Mouse (Mus musculus) midbrain, embryonic 14.5 days (tissue): Measurements from ENCODE around the gene Msl2. TPM values are rescaled to one million over a fixed set of nuclear protein-coding genes. Genes with fewer than 3 reads are reported as not detected.

ENCODE experiments used
- ATAC-seq: fragments of 200-750 bp; cut with Nextera tagmentation; 2 replicates; pipeline ENCODE4 v1.8.0; 2017; ENCODE audit warnings: moderate number of reproducible peaks, moderate library complexity; ENCODE audit not compliant: low FRiP score, low TSS enrichment
- DNase-seq: peaks from one replicate; pipeline ENCODE4 v3.0.0-alpha.2; 2015
- H3K27ac ChIP-seq: fragments of 300-500 bp; sonication (generic); replicated peaks from 2 replicates; pipeline ENCODE4 v1.5.1; 2014; ENCODE audit warnings: mild to moderate bottlenecking, low read depth, low read length, moderate library complexity
- H3K27me3 ChIP-seq: fragments of 300-500 bp; sonication (generic); 2 replicates; pipeline ENCODE4 v1.6.1; 2014; ENCODE audit warnings: low read length, control low read depth, mixed read lengths; ENCODE audit not compliant: control insufficient read depth, insufficient read depth
- H3K36me3 ChIP-seq: fragments of 300-500 bp; sonication (generic); 2 replicates; pipeline ENCODE4 v1.6.1; 2014; ENCODE audit warnings: low read length, control low read depth; ENCODE audit not compliant: control insufficient read depth, insufficient read depth
- H3K4me1 ChIP-seq: fragments of 300-500 bp; sonication (generic); 2 replicates; pipeline ENCODE4 v1.6.1; 2014; ENCODE audit warnings: mild to moderate bottlenecking, antibody characterized with exemption, low read length, control low read depth; ENCODE audit not compliant: control insufficient read depth, insufficient read depth
- H3K4me2 ChIP-seq: fragments of 300-500 bp; sonication (generic); 2 replicates; pipeline ENCODE4 v1.6.1; 2014; ENCODE audit warnings: mild to moderate bottlenecking, low read length, moderate library complexity
- H3K4me3 ChIP-seq: fragments of 300-500 bp; sonication (generic); replicated peaks from 2 replicates; pipeline ENCODE4 v1.5.1; 2014; ENCODE audit warnings: low read depth, low read length
- H3K9ac ChIP-seq: fragments of 300-500 bp; sonication (generic); replicated peaks from 2 replicates; pipeline ENCODE4 v1.6.1; 2014; ENCODE audit warnings: mild to moderate bottlenecking, low read length, moderate library complexity
- H3K9me3 ChIP-seq: fragments of 300-500 bp; sonication (generic); 2 replicates; pipeline ENCODE4 v1.6.1; 2016; ENCODE audit warnings: low read length, control low read depth, mixed read lengths; ENCODE audit not compliant: control insufficient read depth
- WGBS: fragments of 180-500 bp; shearing (Covaris S2); extraction: QIAGEN DNeasy Blood & Tissue Kit; methylation state at CpG from one replicate; pipeline ENCODE4 v1.1.7; 2014; 5-methylcytosine and 5-hydroxymethylcytosine counted together
- polyA plus RNA-seq: library from polyadenylated mRNA; unstranded; fragments of >200 nt; fragmentation: Nextera tagmentation; extraction: Ambion mirVana; gene quantifications from 2 replicates; pipeline ENCODE4 v1.2.1, GENCODE M21; 2014

Msl2 gene
- polyA plus RNA-seq, 1 experiment from 2014 or later = 7.2 TPM

- DNase-seq = no peak
- H3K4me2 ChIP-seq = no peak overlapping the region
- no peaks in the 10 kb centered on the region for H3K9me3 ChIP-seq
- H3K27ac ChIP-seq = no peak overlapping the region
- H3K27me3 ChIP-seq = no peaks in the 10 kb centered on the region
- H3K9ac ChIP-seq = no peak overlapping the region
- H3K4me3 ChIP-seq = no peak overlapping the region
- ATAC-seq = no peak
- WGBS = 96% methylated on average over 3 of the region's 3 CpGs
- H3K36me3 ChIP-seq = no peaks in the 10 kb centered on the region
- H3K4me1 ChIP-seq = no peaks in the 10 kb centered on the region
Measured at GRCm38 (mm10) chr9:101069781-101070180, 4.1 kb upstream of the Msl2 start.

DNA sequence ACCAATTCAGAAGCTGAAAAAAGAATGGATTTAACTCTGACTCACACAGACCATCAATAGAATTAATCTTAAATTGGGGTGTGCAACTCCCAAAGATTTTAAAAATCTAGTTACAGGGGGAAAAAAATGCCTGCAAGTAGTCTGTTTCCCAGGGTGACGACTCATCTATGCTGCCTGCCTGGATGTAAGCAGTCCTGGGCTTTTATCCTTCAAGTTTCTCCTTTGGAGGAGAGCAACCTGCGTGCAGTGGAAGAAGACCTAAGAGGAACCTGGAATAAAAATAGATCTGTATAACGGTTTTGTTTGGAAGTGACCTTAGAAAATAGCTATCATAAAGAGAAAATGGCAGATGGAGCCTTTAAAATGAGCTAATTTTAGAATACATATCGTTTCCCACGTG, 1.4 kb upstream of the Msl2 start:
- Histone ChIP-seq H3K4me3 (no peak overlapping the region), H3K9ac (no peak overlapping the region), H3K4me1 (peaks cover 4% of the 10 kb centered on the region), H3K27me3 (no peaks in the 10 kb centered on the region), H3K36me3 (no peaks in the 10 kb centered on the region), H3K4me2 (no peak overlapping the region; the same call in 1 of the 2 replicates), H3K9me3 (no peaks in the 10 kb centered on the region), H3K27ac (no peak overlapping the region)
- no peak for ATAC-seq
- no peak for DNase-seq
- WGBS = 38% methylated on average over 5 of the region's 5 CpGs

- peaks cover 10% of the 10 kb centered on the region for H3K4me1 ChIP-seq
- DNase-seq = peak; percentile 100
- H3K27ac ChIP-seq = peak overlapping the region; percentile 99
- H3K4me2 ChIP-seq = peak overlapping the region; percentile 81
- WGBS = 1% methylated on average over 65 of the region's 65 CpGs
- no peaks in the 10 kb centered on the region for H3K9me3 ChIP-seq
- no peaks in the 10 kb centered on the region for H3K27me3 ChIP-seq
- peak overlapping the region; percentile 98 for H3K4me3 ChIP-seq
- peak; percentile 95 for ATAC-seq
- no peaks in the 10 kb centered on the region for H3K36me3 ChIP-seq
- peak overlapping the region; percentile 86 for H3K9ac ChIP-seq
Measured at GRCm38 (mm10) chr9:101073041-101073986, 587 bp upstream of the Msl2 start.

DNA sequence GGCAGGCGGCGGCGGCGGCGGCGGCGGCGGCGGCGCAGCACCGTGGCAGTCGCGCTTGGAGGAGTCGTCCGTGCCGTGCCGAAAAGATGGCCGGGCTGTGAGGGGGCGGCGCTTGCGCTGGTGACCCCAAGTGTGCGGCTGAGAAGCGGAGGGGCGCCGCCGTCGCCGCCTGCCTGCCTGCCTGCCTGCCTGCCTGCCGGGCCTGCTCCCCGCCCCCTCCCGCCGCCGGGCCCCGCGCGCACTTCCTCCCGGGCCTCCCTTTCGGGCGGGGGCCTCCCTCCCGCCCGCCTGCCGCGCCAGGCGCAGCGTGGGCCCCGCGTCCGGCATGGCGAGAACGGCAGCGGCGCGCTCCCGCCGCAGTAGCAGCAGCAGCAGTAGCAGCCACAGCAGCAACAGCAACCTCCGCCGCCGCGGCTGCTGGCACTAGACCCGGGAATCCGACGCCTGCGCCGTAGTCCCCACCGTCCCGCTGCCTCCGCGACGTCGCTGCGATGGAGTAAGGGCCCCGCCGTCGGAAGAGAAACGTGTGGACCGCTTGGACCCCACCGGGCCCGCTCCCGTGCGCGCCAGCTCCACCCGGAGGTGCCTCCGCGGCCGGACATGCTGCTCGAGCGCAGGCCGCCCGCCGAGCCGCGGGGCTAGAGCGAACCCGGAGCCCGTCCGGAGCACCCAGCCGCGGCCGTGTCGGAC, 576 bp downstream of the Msl2 start:
- ATAC-seq (peak; percentile 76), DNase-seq (peak; percentile 85)
- under 1% methylated on average over 81 of the region's 100 CpGs for WGBS
- Histone ChIP-seq H3K36me3 (no peaks in the 10 kb centered on the region), H3K9ac (peak overlapping the region; percentile 99), H3K27ac (peak overlapping the region; percentile 99), H3K4me1 (peaks cover 22% of the 10 kb centered on the region), H3K27me3 (no peaks in the 10 kb centered on the region), H3K4me3 (peak overlapping the region; percentile 98), H3K9me3 (no peaks in the 10 kb centered on the region), H3K4me2 (peak overlapping the region; percentile 94)

DNA sequence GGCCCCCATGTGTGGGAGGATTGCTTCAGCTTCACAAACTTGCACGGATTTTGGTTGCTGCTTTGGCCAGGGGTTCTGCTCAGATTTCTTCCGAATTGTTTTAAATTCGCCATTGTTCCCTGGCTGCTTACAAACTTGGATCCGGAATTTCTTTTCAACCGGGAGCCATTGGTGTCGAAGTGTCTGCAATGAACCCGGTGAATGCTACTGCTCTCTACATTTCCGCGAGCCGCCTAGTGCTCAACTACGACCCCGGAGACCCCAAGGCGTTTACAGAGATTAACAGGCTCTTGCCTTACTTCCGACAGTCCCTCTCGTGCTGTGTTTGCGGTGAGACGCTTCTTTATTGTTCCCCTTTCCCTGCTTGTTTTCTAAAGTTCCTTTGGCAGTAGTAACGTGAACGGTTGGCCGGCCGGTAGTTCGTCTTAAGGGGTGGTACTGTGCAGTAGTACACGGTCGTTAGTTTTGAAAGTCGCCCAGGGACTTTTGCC, 1.2 kb downstream of the Msl2 start:
- DNase-seq = peak; percentile 50
- ATAC-seq = no peak
- Histone ChIP-seq H3K36me3 (no peaks in the 10 kb centered on the region), H3K4me1 (peaks cover 27% of the 10 kb centered on the region), H3K9me3 (no peaks in the 10 kb centered on the region), H3K4me2 (peak overlapping the region; percentile 94), H3K27me3 (no peaks in the 10 kb centered on the region), H3K9ac (peak overlapping the region; percentile 99), H3K4me3 (peak overlapping the region; percentile 98), H3K27ac (peak overlapping the region; percentile 99)
- WGBS = under 1% methylated on average over 25 of the region's 25 CpGs

GRCm38 (mm10) chr9:101075694-101076093, 1.8 kb downstream of the Msl2 start:
- DNase-seq (peak; percentile 17), ATAC-seq (no peak)
- under 1% methylated on average over 8 of the region's 8 CpGs for WGBS
- Histone ChIP-seq H3K27me3 (no peaks in the 10 kb centered on the region), H3K27ac (no peak overlapping the region), H3K36me3 (no peaks in the 10 kb centered on the region), H3K4me1 (peaks cover 31% of the 10 kb centered on the region), H3K9me3 (no peaks in the 10 kb centered on the region), H3K9ac (peak overlapping the region; percentile 99), H3K4me2 (peak overlapping the region; percentile 94), H3K4me3 (peak overlapping the region; percentile 98)

DNA sequence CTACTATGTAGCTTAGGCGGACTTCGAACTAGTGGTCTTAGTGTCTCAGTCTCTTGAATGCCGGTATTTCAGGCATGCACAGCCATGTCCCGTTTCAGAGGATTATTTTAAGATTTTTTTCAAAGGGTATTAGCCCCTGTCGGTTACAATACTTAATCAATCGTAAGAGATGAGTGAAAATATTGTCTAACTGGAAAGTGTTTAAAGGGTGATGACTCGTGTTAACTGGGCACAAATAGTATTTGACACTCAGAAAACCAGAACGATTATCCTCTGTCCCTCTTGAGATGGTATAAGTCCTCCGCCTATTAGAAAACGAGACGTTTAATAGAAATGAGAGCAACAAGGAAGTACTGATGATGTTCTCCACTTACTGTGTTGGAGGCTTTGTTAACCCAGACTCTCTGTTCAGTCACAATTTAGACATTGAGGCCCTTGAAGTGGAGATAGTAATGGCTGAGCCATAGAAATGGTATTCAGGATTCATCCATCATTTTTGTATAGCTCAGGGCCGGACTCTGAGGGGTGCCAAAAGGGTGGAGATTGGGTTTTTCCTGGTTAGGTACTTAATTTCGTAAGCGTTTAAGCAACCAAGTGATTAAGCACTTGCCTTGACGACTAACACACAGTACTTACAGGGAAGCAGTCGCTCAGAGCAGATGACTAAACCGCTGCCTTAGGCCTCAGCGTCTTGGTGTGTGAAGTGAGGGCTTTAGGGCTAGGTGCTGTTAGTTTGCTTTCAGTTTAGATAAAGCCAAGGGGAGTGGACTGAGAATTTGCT, 2.4 kb downstream of the Msl2 start:
- no peak for ATAC-seq
- Histone ChIP-seq H3K27ac (no peak overlapping the region), H3K9me3 (no peaks in the 10 kb centered on the region), H3K4me1 (peaks cover 31% of the 10 kb centered on the region), H3K9ac (peak overlapping the region; percentile 99), H3K4me3 (peak overlapping the region; percentile 98), H3K36me3 (no peaks in the 10 kb centered on the region), H3K27me3 (no peaks in the 10 kb centered on the region), H3K4me2 (peak overlapping the region; percentile 94)
- DNase-seq = peak; percentile 41
- WGBS = under 1% methylated on average over 18 of the region's 18 CpGs

GRCm38 (mm10) chr9:101077486-101077885, 3.6 kb downstream of the Msl2 start:
- no peak for ATAC-seq
- Histone ChIP-seq H3K36me3 (no peaks in the 10 kb centered on the region), H3K4me1 (peaks cover 31% of the 10 kb centered on the region), H3K27me3 (no peaks in the 10 kb centered on the region), H3K9ac (peak overlapping the region; percentile 99; the same call in 1 of the 2 replicates), H3K4me3 (peak overlapping the region; percentile 98), H3K9me3 (no peaks in the 10 kb centered on the region), H3K4me2 (peak overlapping the region; percentile 94), H3K27ac (no peak overlapping the region)
- peak; percentile 24 for DNase-seq
